Mouse (Mus musculus) yolk sac, embryonic 10.5 days (tissue): ENCODE data around the gene Tysnd1.

Source experiments
- DNase-seq: peaks from one replicate; pipeline ENCODE4 v3.0.0-alpha.2; 2017; ENCODE audit warnings: low spot score

Gene Tysnd1

DNA sequence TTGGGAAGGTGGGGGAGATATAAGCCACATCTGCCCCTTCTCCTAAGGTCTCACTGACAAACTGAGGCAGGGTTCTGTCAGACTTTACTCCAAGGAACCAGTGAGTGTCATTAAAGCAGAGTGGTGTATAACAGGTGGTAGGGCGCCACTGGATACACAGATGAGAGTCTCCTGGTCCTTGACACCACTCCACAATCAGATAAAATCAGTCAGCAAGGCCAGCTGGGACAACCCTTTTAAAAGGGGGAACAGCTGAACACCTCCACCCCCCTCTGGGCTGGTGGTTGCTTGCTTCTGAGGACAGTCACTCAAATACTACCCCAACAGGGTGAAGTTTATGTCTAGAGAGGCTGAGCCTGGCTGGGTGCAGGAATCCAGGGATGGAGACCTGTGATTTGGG lies 42.2 kb downstream of the Tysnd1 start:
- no peak for DNase-seq

DNA sequence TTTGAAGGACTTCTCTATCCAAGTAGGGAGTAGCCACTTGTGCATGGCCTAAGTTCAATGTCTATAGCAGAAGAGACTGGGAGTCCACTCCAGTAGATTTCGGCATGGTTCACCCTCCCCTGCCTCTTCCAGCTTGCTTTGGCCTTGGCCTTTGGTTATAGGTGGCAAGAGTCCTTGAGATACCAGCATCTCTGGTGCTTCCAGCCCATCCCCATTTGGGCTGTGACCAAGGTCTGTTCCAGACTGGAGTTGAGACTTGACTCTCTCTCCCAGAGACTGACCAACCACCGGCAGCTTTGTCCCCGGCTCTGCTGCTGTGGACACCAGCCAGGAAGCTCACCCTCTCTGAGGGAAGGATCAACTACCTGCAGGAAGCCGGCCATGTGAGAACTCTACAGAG lies 42.8 kb downstream of the Tysnd1 start:
- DNase-seq: no peak

DNA sequence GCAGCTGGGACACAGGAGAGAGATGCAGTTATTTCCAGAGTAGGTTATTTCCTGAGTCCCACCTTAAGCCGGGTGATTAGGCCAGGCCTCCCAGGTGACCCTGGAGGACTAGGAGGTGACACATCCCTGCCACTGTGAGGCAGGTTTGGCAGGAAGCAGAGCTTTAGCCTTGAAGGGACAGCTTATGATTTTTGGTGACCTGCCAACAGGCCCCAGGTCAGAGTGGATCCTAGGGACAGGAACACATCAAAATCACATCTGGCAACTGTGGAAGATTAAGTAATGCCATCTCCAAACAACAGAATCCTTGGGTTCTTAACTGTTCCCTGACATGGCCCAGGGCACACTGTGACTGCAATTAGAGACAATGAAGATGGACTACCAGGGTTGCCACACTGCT lies 46.0 kb downstream of the Tysnd1 start:
- DNase-seq: no peak

DNA sequence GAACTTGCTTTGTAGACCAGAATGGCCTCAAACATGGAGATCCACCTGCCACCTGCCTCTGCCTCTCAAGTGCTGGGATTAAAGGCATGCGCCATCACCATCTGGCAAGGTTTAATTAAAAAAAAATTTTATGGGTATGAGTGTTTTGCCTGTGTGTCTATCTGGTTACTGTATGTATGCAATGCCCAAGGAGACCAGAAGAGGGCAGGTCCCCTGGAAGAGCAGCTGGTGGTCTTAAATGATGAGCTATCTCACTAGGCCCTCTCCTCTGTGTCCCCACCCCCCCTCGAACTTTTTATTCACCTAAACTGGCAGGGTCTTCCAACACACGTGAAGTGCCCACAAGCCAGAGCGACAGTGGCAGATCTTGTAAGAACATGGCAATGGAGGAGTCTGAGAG lies 46.6 kb downstream of the Tysnd1 start:
- DNase-seq: no peak

DNA sequence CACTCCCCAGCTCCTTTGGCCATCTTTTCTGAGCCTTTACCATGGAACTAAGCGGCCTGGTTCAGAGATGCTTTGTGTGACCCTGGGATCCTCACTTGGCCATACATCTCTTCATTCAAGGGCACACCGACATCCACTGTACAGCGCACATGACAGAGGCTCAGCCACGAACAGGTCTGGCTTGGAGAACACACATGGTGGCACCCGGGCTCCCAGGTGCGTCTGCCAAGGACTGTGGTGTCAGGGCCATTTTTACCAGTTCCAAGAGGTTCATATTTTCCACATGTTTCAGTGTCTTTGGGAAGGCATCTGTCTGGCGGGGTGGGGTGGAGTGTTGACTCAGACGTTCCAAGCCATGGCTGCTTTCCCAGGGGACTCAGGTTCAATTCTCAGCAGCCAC lies 47.0 kb downstream of the Tysnd1 start:
- no peak for DNase-seq

DNA sequence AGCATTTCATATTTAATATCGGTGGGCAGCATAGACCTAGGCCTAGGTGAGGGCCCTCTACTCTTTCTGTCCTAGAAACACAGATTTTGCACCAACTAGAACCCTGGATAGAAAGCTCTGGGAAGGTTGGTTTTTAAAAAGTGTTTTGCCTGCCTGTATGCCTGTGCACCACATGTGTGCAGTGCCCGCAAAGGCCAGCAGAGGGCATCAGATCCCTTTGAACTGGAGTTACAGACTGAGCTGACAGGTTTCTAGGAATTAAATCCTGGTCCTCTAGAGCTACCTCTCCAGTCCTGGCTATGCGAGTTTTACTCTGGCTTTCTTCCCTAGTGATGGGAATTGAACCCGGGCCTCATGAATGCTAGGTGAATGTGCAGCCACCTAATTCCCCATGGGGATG lies 49.8 kb downstream of the Tysnd1 start:
- DNase-seq: no peak

DNA sequence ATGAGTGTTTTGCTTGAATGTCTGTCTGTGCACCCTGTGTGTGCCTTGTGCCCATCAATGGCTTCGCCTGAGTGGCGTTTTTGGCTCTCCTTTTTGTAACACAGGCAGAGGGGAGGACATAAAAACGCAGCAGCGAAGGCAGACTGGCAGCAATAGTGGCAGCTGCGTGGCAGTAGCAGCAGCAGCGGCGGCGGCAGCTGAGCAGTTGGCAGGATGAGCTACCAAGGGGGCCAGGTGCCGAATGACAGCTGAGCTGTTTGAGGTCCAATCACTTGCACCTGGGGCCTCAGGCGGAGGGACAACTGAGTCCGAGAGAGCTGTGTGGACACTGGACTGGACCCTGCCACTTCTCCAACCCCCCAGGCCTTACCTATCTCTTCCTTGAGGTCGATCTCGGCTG lies 52.0 kb downstream of the Tysnd1 start:
- DNase-seq: no peak

DNA sequence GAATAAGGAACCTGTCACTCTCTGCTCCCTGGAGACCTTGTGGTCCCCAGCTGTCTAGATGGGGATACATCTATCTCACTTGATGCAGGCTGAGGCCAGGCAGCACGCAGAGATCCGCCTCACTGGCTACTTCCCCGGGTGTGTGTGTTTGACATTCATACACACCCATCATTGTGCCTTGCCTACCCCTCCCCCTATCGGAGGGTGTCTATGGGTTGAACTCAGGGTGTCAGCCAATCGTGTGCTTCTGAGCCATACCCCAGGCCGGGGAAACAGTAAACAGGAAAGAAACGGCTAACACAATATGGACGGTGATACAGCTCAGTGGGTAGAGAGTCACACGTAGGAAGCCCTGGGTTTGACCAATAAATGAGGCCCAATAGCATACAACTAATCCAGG lies 54.7 kb downstream of the Tysnd1 start:
- DNase-seq: no peak

DNA sequence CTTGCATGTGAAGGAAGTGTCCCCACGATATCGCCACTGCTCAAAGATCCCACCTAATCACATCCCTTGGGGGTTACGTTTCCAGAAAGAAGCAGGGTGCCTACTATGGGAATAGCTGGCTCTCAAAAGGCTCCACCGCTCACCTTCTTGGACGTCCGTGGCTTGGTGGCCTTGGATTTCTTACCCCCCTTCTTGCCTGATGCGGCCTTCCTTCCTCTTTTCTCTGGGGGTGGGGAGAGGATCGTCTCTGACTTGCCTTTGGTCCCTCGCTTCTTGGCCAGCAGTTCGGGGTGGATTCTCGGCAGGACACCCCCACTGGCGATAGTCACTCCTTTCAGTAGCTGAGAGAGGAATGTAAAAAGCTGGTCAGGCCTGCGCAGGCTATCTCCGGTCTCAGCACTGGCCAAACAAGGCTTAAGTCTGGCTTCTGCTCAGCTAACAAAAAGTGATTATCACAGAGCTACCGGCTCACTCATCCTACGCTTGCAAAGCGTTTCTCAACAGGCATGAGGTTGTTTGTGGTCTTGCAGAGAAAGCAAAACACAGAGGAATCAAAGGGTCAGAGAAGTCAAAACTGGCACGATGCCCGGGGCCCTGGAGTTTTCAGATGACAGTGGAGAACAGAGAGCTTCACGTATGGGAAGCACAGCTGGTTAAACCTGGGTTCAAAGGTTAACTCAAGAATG lies 56.4 kb downstream of the Tysnd1 start:
- DNase-seq: peak; percentile 64
